Mouse (Mus musculus) CH12.LX (cell line): Measurements from ENCODE around the gene Fggy. TPM values are rescaled to one million over a fixed set of nuclear protein-coding genes. Genes with fewer than 3 reads are reported as not detected.
A peak's percentile ranks its signal among the peaks of the same experiment; 100 is the strongest.

Experiments used
- DNase-seq: peaks from one replicate; pipeline ENCODE4 v3.0.0-alpha.2; 2013; ENCODE audit errors: extremely low read depth
- H3K27ac ChIP-seq: 2 replicates; pipeline ENCODE4 v1.5.1; 2012; ENCODE audit warnings: low read depth, mild to moderate bottlenecking, control low read depth, moderate library complexity; ENCODE audit not compliant: insufficient read depth
- H3K27me3 ChIP-seq: replicated peaks from 2 replicates; pipeline ENCODE3; 2012; ENCODE audit warnings: inconsistent platforms
- H3K36me3 ChIP-seq, 2 experiments: replicated peaks in 1 of 2; 2 replicates each; pipeline versions ENCODE3 to v1.6.1; 2012; ENCODE audit warnings: inconsistent platforms in 1 of 2, low read length in 1 of 2, mild to moderate bottlenecking in 1 of 2, mixed read lengths in 1 of 2, moderate library complexity in 1 of 2; ENCODE audit not compliant: control insufficient read depth in 1 of 2, insufficient read depth in 1 of 2
- H3K4me1 ChIP-seq, 2 experiments: 2 replicates each; pipeline ENCODE4 v1.6.1; 2012; ENCODE audit warnings: inconsistent platforms in 1 of 2, moderate library complexity in 1 of 2; ENCODE audit not compliant: insufficient read depth in 2 of 2, control insufficient read depth in 1 of 2
- H3K4me2 ChIP-seq: 2 replicates; pipeline ENCODE4 v1.6.1; 2012; ENCODE audit warnings: low read depth, mild to moderate bottlenecking, control low read depth; ENCODE audit not compliant: poor library complexity, insufficient read depth, severe bottlenecking
- H3K4me3 ChIP-seq, 3 experiments: fragments of 150-350 bp in 1 of 3; sonication (generic) in 1 of 3; replicated peaks in 1 of 3; 2 replicates each; pipeline versions ENCODE3 to v1.5.1; 2011 to 2012; ENCODE audit warnings: low read depth in 2 of 3, low read length in 2 of 3, mild to moderate bottlenecking in 2 of 3, moderate library complexity in 2 of 3, control low read depth in 1 of 3, improper control_type of control experiment in 1 of 3, inconsistent platforms in 1 of 3, mixed read lengths in 1 of 3; ENCODE audit not compliant: poor library complexity in 1 of 3
- H3K79me2 ChIP-seq: replicated peaks from 2 replicates; pipeline ENCODE4 v1.6.1; 2012; ENCODE audit warnings: mild to moderate bottlenecking, moderate library complexity; ENCODE audit not compliant: control insufficient read depth, poor library complexity, insufficient read depth, severe bottlenecking; ENCODE audit errors: extremely low read depth
- H3K9ac ChIP-seq: 2 replicates; pipeline ENCODE4 v1.6.1; 2012; ENCODE audit warnings: low read depth, mild to moderate bottlenecking, control low read depth, moderate library complexity; ENCODE audit not compliant: insufficient read depth
- H3K9me3 ChIP-seq: replicated peaks from 2 replicates; pipeline ENCODE3; 2012; ENCODE audit warnings: low read length, inconsistent platforms, mixed read lengths
- CHD1 ChIP-seq: IDR thresholded peaks from 2 replicates; pipeline ENCODE4 v1.6.1; 2012; ENCODE audit warnings: low read depth, low read length, improper control_type of control experiment, inconsistent platforms
- CTCF ChIP-seq, 2 experiments: IDR thresholded peaks in 1 of 2; conservative IDR thresholded peaks in 1 of 2; 2 replicates each; pipeline ENCODE4 v1.5.1; 2011 to 2012; ENCODE audit warnings: low read depth in 2 of 2, low read length in 2 of 2, improper control_type of control experiment in 1 of 2, inconsistent platforms in 1 of 2, mild to moderate bottlenecking in 1 of 2, moderate library complexity in 1 of 2
- EP300 ChIP-seq: IDR thresholded peaks from 2 replicates; pipeline ENCODE4 v1.6.1; 2011; ENCODE audit warnings: low read length, improper control_type of control experiment
- ETS1 ChIP-seq: conservative IDR thresholded peaks from 2 replicates; pipeline ENCODE4 v1.6.1; 2012; ENCODE audit warnings: low read depth, mild to moderate bottlenecking, inconsistent platforms, low read length, improper control_type of control experiment, moderate library complexity
- GABPA ChIP-seq: IDR thresholded peaks from 2 replicates; pipeline ENCODE4 v1.6.1; 2012; ENCODE audit warnings: low read depth, low read length, improper control_type of control experiment, inconsistent platforms; ENCODE audit not compliant: insufficient replicate concordance
- IRF4 ChIP-seq: IDR thresholded peaks from 2 replicates; pipeline ENCODE4 v1.6.1; 2014; ENCODE audit warnings: low read depth, mild to moderate bottlenecking, inconsistent platforms, low read length, improper control_type of control experiment
- JUN ChIP-seq: IDR thresholded peaks from 2 replicates; pipeline ENCODE4 v1.6.1; 2011; ENCODE audit warnings: low read depth, mild to moderate bottlenecking, low read length, improper control_type of control experiment, moderate library complexity; ENCODE audit not compliant: insufficient read depth
- JUND ChIP-seq: conservative IDR thresholded peaks from 2 replicates; pipeline ENCODE4 v1.6.1; 2011; ENCODE audit warnings: low read depth, low read length, improper control_type of control experiment
- MAFK ChIP-seq: IDR thresholded peaks from 2 replicates; pipeline ENCODE4 v1.6.1; 2011; ENCODE audit warnings: low read length, improper control_type of control experiment; ENCODE audit not compliant: insufficient replicate concordance
- MAX ChIP-seq: IDR thresholded peaks from 2 replicates; pipeline ENCODE4 v1.6.1; 2011; ENCODE audit warnings: low read length, improper control_type of control experiment
- MEF2A ChIP-seq: IDR thresholded peaks from 2 replicates; pipeline ENCODE4 v1.6.1; 2014; ENCODE audit warnings: low read depth, mild to moderate bottlenecking, inconsistent platforms, low read length, improper control_type of control experiment, borderline replicate concordance
- POLR2A ChIP-seq: IDR thresholded peaks from 2 replicates; pipeline ENCODE4 v1.6.1; 2011; ENCODE audit warnings: low read depth, mild to moderate bottlenecking, improper control_type of control experiment, low read length
- RCOR1 ChIP-seq: conservative IDR thresholded peaks from 2 replicates; pipeline ENCODE4 v1.6.1; 2012; ENCODE audit warnings: low read depth, mild to moderate bottlenecking, inconsistent platforms, low read length, improper control_type of control experiment
- SIN3A ChIP-seq: IDR thresholded peaks from 2 replicates; pipeline ENCODE4 v1.6.1; 2012; ENCODE audit warnings: low read length, improper control_type of control experiment, inconsistent platforms
- SMC3 ChIP-seq: IDR thresholded peaks from 2 replicates; pipeline ENCODE4 v1.6.1; 2011; ENCODE audit warnings: low read depth, low read length, improper control_type of control experiment
- TCF12 ChIP-seq: IDR thresholded peaks from 2 replicates; pipeline ENCODE4 v1.6.1; 2014; ENCODE audit warnings: low read depth, mild to moderate bottlenecking, inconsistent platforms, low read length, improper control_type of control experiment
- ZC3H11A ChIP-seq: IDR thresholded peaks from 2 replicates; pipeline ENCODE4 v1.6.1; 2012; ENCODE audit warnings: low read depth, mild to moderate bottlenecking, inconsistent platforms, low read length, improper control_type of control experiment
- ZMIZ1 ChIP-seq: IDR thresholded peaks from 2 replicates; pipeline ENCODE4 v1.6.1; 2012; ENCODE audit warnings: low read depth, mild to moderate bottlenecking, inconsistent platforms, low read length, improper control_type of control experiment
- ZNF384 ChIP-seq: IDR thresholded peaks from 2 replicates; pipeline ENCODE4 v1.6.1; 2012; ENCODE audit warnings: low read depth, low read length, improper control_type of control experiment, inconsistent platforms
- dilution Hi-C: fragments of 300-500 bp; cut with MboI; formaldehyde crosslinking; loops from 2 replicates; pipeline ENCODE4 v1.14.3; 2020; ENCODE audit warnings: low sequenced_read_pairs; ENCODE audit not compliant: extremely low pct_unique_long_range_greater_than_20kb, extremely low pct_ligation_motif_present
- in situ Hi-C: fragments of 300-500 bp; cut with MboI; formaldehyde crosslinking; loops from 3 replicates; pipeline ENCODE4 v1.14.3; 2019; ENCODE audit warnings: low sequenced_read_pairs, low pct_ligation_motif_present, low pct_unique_long_range_greater_than_20kb, mixed read lengths
- polyA plus RNA-seq: library from polyadenylated mRNA; unstranded; fragments of >175 nt; gene quantifications from 2 replicates; pipeline ENCODE4 v1.2.1, GENCODE M21; 2012; ENCODE audit warnings: low read depth; ENCODE audit not compliant: insufficient read length
- total RNA-seq, 2 experiments: library from RNA; depleted of rRNA; stranded (reverse); fragments of 300-350 nt in 1 of 2; fragments of >200 nt in 1 of 2; gene quantifications; 2 replicates each; pipeline ENCODE4 v1.2.3; 2012 to 2014

Gene Fggy
- total and polyA plus RNA-seq, 3 experiments = 6.2 to 7.5 (median 6.9) TPM

- TF ChIP-seq ZNF384 (peak; percentile 63; the same call in 1 of the 2 replicates), JUN (peak; percentile 44; the same call in 1 of the 2 replicates), RCOR1 (no peak), POLR2A (no peak), MAX (no peak), GABPA (no peak), SMC3 (no peak), ZMIZ1 (no peak), SIN3A (no peak), ZC3H11A (no peak), CTCF (conservative IDR thresholded peaks at IDR 0.05 in 1 of 2, IDR thresholded peaks at IDR 0.05 in 1 of 2; ENCODE audit: low read depth in 2 of 2, low read length in 2 of 2) (no peak)
Observed at GRCm38 (mm10) chr4:95680756-95681449, 123.6 kb downstream of the Fggy start (continued).

GRCm38 (mm10) chr4:95684522-95685080 is 127.3 kb downstream of the Fggy start:
- in situ Hi-C loops = no loop called here
- Histone ChIP-seq H3K27me3 (no peaks in the 10 kb centered on the region), H3K79me2 (no peaks in the 10 kb centered on the region), H3K4me3 (no peak overlapping the region), H3K9ac (no peak overlapping the region; the same call in 1 of the 2 replicates), H3K27ac (peak overlapping the region; percentile 51; the same call in 1 of the 2 replicates), H3K9me3 (no peaks in the 10 kb centered on the region), H3K4me2 (peak overlapping the region; percentile 84), H3K36me3 (no peaks in the 10 kb centered on the region), H3K4me1 (peaks cover 34 to 79% of the 10 kb centered on the region in 2 experiments)
- TF ChIP-seq MAFK = 0 out of 2 replicates have a peak, but pooled peaks have one; percentile 28
- TF ChIP-seq MEF2A = peak; percentile 83
- no peak; the same call in 1 of the 2 replicates for TF ChIP-seq CHD1
- TF ChIP-seq IRF4 = peak; percentile 69
- peak; percentile 63 for TF ChIP-seq ETS1
- TF ChIP-seq TCF12 = peak; percentile 60; the same call in 1 of the 2 replicates
- TF ChIP-seq JUND = no peak
- peak; percentile 87 for TF ChIP-seq EP300
- peak; percentile 79 for DNase-seq
- dilution Hi-C loops = no loop called here
